Mouse (Mus musculus) MEL (cell line): ENCODE measurements at regions not wholly inside any gene's neighbourhood (a gene's known extent, or its start where the extent isn't known, plus 50 kb on each side); places are given as distances from the start of the nearest gene placed in this dataset.

Experiments
- CHD1 ChIP-seq: IDR thresholded peaks from 2 replicates; pipeline ENCODE4 v1.6.1; 2012; ENCODE audit warnings: low read depth, mild to moderate bottlenecking, inconsistent platforms, low read length, improper control_type of control experiment
- CHD2 ChIP-seq: IDR thresholded peaks from 2 replicates; pipeline ENCODE4 v1.6.1; 2011; ENCODE audit warnings: low read length, improper control_type of control experiment
- CTCF ChIP-seq, 3 experiments: IDR thresholded peaks in 2 of 3; conservative IDR thresholded peaks in 1 of 3; 2 replicates each; pipeline ENCODE4 v1.5.1; 2011 to 2012; ENCODE audit warnings: low read length in 3 of 3, low read depth in 2 of 3, mild to moderate bottlenecking in 2 of 3, improper control_type of control experiment in 1 of 3, inconsistent platforms in 1 of 3, mixed read lengths in 1 of 3, moderate library complexity in 1 of 3; ENCODE audit not compliant: control insufficient read depth in 1 of 3, insufficient read depth in 1 of 3, poor library complexity in 1 of 3, severe bottlenecking in 1 of 3
- E2F4 ChIP-seq: IDR thresholded peaks from 2 replicates; pipeline ENCODE4 v1.6.1; 2011; ENCODE audit warnings: low read depth, low read length, improper control_type of control experiment, borderline replicate concordance
- ETS1 ChIP-seq: IDR thresholded peaks from 2 replicates; pipeline ENCODE4 v1.6.1; 2012; ENCODE audit warnings: low read depth, mild to moderate bottlenecking, inconsistent platforms, low read length, improper control_type of control experiment, moderate library complexity
- HCFC1 ChIP-seq: IDR thresholded peaks from 2 replicates; pipeline ENCODE4 v1.6.1; 2012; ENCODE audit warnings: low read depth, mild to moderate bottlenecking, inconsistent platforms, low read length, improper control_type of control experiment, moderate library complexity
- NRF1 ChIP-seq: IDR thresholded peaks from 2 replicates; pipeline ENCODE4 v1.6.1; 2014; ENCODE audit warnings: low read depth, mild to moderate bottlenecking, inconsistent platforms, low read length, improper control_type of control experiment, moderate library complexity; ENCODE audit not compliant: poor library complexity, insufficient read depth, severe bottlenecking
- POLR2A ChIP-seq, 2 experiments: IDR thresholded peaks; 2 replicates each; pipeline ENCODE4 v1.6.1; 2011 to 2012; ENCODE audit warnings: low read length in 2 of 2, mild to moderate bottlenecking in 2 of 2, control low read depth in 1 of 2, improper control_type of control experiment in 1 of 2, low read depth in 1 of 2, moderate library complexity in 1 of 2; ENCODE audit not compliant: control insufficient read depth in 1 of 2, insufficient read depth in 1 of 2, poor library complexity in 1 of 2
- POLR2AphosphoS2 ChIP-seq: IDR thresholded peaks from 2 replicates; pipeline ENCODE4 v1.6.1; 2011; ENCODE audit warnings: low read length, improper control_type of control experiment

DNA sequence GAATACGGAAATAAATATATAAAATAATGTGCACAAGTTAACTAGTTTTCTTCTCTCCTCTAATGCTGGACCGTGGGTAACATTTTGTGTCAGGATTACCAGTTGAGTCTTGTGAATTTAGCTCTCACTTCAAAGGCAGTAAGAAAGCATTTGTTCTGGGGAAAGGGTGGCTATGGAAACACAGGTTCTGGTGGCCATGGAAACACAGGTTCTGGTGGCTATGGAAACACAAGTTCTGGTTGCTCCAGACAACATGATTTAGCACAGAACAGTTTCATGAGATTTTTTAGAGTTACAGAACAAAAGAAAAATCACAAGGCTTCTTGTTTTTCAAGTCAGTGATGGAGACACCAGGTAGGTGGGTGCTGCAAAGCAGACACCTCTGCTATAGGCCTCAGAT lies 82.7 kb upstream of the Sod3 start:
- TF ChIP-seq POLR2A (IDR thresholded peaks at IDR 0.05; ENCODE audit: control insufficient read depth in 1 of 2, insufficient read depth in 1 of 2, low read depth in 1 of 2, low read length in 2 of 2, poor library complexity in 1 of 2) (no peak), NRF1 (no peak), CHD1 (no peak), CTCF (IDR thresholded peaks at IDR 0.05 in 2 of 3, conservative IDR thresholded peaks at IDR 0.05 in 1 of 3; ENCODE audit: control insufficient read depth in 1 of 3, insufficient read depth in 1 of 3, low read depth in 2 of 3, low read length in 3 of 3, poor library complexity in 1 of 3, severe bottlenecking in 1 of 3) (no peak), HCFC1 (no peak), POLR2AphosphoS2 (no peak), E2F4 (no peak), ETS1 (no peak), CHD2 (no peak)
